Mouse (Mus musculus): Measurements from ENCODE around the gene Bcor. TPM values are rescaled to one million over a fixed set of nuclear protein-coding genes. Genes with fewer than 3 reads are reported as not detected.
A peak's percentile ranks its signal among the peaks of the same experiment; 100 is the strongest.

The Bcor gene
- total and polyA plus RNA-seq, 2 experiments = 2.8 to 5.6 TPM

DNA sequence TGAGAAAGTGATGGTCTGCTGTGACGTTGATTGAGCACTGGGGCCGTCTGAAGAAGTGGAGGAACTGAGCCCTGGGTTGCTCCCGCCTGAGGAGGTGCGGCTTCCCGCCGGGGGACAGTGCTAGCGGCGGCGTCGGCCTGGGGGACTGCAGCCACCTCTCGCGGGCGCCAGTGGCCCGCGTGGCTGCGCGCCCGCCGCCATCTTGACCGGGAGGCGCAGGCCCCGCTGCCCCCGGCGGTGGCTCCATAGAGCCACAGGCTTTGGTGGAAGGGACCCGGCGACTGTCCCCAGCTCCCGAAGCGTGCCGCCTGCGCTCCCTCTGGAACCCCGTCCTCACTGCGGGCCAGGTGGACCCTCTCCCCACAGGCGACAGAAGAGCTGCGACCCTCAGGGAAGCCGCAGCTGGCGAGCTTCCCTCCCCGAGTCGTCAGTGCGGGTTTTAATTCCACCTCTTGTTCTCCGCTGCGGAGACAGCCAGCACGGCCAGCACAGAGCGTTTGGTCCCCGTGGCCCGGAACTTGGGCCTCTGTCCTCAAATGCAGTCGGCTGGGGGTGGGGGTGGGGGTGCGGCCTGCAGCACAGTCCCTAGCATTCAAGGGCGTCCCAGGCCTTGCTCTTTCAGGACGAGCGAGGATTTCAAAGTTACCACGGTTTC, 19.9 kb downstream of the Bcor start:
- 20% methylated on average over 51 of the region's 51 CpGs for WGBS
- no peaks in the 10 kb centered on the region for H3K27me3 ChIP-seq (ENCODE audit: control insufficient read depth, insufficient read depth, low read length)
- DNase-seq (ENCODE audit: extremely low read depth, low read depth, low spot score) = no peak

DNA sequence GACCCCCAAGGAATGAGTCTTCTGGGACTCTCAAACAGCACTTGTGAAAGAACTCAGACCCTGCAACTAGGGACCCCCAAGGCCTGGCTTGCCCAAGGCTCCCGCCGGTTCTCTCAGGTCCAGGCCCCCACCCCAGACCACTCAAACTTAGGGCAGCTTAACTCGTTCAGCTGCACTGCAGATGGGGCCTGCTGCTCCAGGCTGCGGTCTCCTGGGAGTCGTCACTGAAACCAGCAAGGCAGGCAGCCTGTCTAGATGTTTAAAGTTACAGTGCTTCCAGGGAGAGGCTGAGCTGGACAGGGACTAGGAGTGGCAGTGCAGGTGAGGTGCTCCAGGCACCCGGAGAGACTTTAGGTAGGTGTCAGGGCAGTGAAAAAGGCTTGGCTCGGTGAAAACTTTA, 21.9 kb downstream of the Bcor start:
- Histone ChIP-seq H3K36me3 (ENCODE audit: control insufficient read depth, insufficient read depth, low read length) (no peaks in the 10 kb centered on the region), H3K79me2 (ENCODE audit: control insufficient read depth, insufficient read depth, low read length) (no peaks in the 10 kb centered on the region), H3K9ac (ENCODE audit: low read depth, low read length) (no peak overlapping the region), H3K4me1 (ENCODE audit: control insufficient read depth, insufficient read depth, low read length) (peaks cover 4% of the 10 kb centered on the region), H3K4me3 (ENCODE audit: insufficient read depth, low read depth, low read length) (no peak overlapping the region), H3K27me3 (ENCODE audit: control insufficient read depth, insufficient read depth, low read length) (no peaks in the 10 kb centered on the region), H3K27ac (replicated peaks; ENCODE audit: insufficient read depth, low read depth, low read length) (no peak overlapping the region)
- no peak for DNase-seq (ENCODE audit: extremely low read depth, low read depth, low spot score)
- WGBS = 89% methylated on average over 7 of the region's 7 CpGs
- TF ChIP-seq POLR2A (IDR thresholded peaks at IDR 0.05; ENCODE audit: extremely low read depth, insufficient read depth, low read length) (no peak), CTCF (IDR thresholded peaks at IDR 0.05; ENCODE audit: low read depth, low read length) (no peak)

More for the DNA sequence above, 19.9 kb downstream of the Bcor start:
- Histone ChIP-seq H3K4me1 (ENCODE audit: control insufficient read depth, insufficient read depth, low read length) (peaks cover 2% of the 10 kb centered on the region; the same call in 1 of the 2 replicates), H3K36me3 (ENCODE audit: control insufficient read depth, insufficient read depth, low read length) (no peaks in the 10 kb centered on the region), H3K27ac (replicated peaks; ENCODE audit: insufficient read depth, low read depth, low read length) (no peak overlapping the region; the same call in 1 of the 2 replicates), H3K9ac (ENCODE audit: low read depth, low read length) (peak overlapping the region; percentile 90), H3K4me3 (ENCODE audit: insufficient read depth, low read depth, low read length) (peak overlapping the region; percentile 66), H3K79me2 (ENCODE audit: control insufficient read depth, insufficient read depth, low read length) (no peaks in the 10 kb centered on the region)
- no peak for TF ChIP-seq CTCF (IDR thresholded peaks at IDR 0.05; ENCODE audit: low read depth, low read length)
- TF ChIP-seq POLR2A (IDR thresholded peaks at IDR 0.05; ENCODE audit: extremely low read depth, insufficient read depth, low read length) = no peak

DNA sequence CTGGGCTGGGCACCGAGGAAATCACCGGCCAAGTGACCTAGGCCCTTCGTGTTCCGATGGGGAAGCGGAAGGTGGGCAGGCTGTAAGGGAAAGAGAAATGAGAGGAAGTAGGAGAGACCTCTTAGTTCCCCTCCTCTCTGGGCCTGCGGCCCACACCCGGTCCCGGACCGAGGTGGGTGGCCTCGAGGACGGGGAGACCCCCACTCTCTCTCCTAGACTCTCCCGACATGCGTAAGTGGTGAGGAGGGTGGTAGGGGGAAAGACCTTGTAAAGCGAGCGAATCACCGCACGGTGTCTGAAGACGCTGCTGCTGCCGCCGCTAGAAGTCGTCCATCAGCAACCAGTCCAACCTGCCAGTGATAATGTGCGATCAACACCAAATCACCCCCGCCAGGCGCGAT, 23.0 kb downstream of the Bcor start:
- 40% methylated on average over 22 of the region's 25 CpGs for WGBS
- H3K36me3 ChIP-seq (ENCODE audit: control insufficient read depth, insufficient read depth, low read length) = no peaks in the 10 kb centered on the region
- H3K27me3 ChIP-seq (ENCODE audit: control insufficient read depth, insufficient read depth, low read length) = no peaks in the 10 kb centered on the region
- peaks cover 10% of the 10 kb centered on the region for H3K4me1 ChIP-seq (ENCODE audit: control insufficient read depth, insufficient read depth, low read length)
- peak overlapping the region; percentile 36 for H3K27ac ChIP-seq (replicated peaks; ENCODE audit: insufficient read depth, low read depth, low read length)
- peak overlapping the region; percentile 60; the same call in 1 of the 2 replicates for H3K9ac ChIP-seq (ENCODE audit: low read depth, low read length)
- DNase-seq (ENCODE audit: extremely low read depth, low read depth, low spot score) = no peak
- TF ChIP-seq CTCF (IDR thresholded peaks at IDR 0.05; ENCODE audit: low read depth, low read length) (no peak), POLR2A (IDR thresholded peaks at IDR 0.05; ENCODE audit: extremely low read depth, insufficient read depth, low read length) (no peak)
- peak overlapping the region; percentile 58 for H3K4me3 ChIP-seq (ENCODE audit: insufficient read depth, low read depth, low read length)
- H3K79me2 ChIP-seq (ENCODE audit: control insufficient read depth, insufficient read depth, low read length) = no peaks in the 10 kb centered on the region

DNA sequence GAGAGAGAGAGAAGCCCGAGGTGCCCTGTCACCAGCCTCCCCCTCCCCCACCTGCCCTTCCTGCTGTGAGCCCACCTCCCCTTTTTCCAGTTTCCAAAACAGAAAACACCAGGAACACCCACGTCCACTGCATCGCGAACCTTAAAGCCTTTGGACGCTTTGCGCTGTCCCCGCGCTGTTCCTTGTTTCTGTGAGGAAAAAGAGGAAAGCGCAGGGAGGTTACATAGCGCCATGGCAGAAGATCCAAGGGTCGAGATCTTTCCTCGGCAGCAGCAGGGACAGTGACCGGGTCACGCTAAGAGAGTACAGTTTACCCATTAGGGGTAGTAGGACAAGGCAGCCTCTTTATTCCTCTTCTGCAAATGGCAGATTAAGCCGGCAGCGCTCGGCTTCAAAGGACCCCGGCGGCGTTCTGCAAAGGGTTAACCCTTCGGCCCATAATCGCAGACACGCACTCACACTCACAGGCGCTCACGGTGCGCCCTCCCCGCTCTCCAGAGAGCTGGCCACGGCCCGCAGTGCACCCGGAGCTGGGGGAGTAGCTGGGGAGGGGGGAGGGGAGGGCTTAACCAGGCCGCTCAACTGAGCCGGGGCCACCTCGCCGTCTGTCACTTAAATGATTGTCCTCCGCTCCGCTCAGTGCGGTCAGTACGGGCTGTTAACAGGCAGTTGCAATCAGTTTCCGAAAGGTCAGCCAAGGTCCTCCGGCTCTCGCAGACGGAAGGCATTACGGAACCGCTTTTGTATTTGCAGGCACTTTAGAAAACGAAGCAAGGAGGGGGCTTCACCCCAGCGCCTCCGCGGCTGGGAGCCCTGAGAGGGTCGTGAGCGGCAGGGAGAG, 23.7 kb downstream of the Bcor start:
- Histone ChIP-seq H3K36me3 (ENCODE audit: control insufficient read depth, insufficient read depth, low read length) (no peaks in the 10 kb centered on the region), H3K27ac (replicated peaks; ENCODE audit: insufficient read depth, low read depth, low read length) (peak overlapping the region; percentile 57), H3K4me3 (ENCODE audit: insufficient read depth, low read depth, low read length) (peak overlapping the region; percentile 58), H3K79me2 (ENCODE audit: control insufficient read depth, insufficient read depth, low read length) (no peaks in the 10 kb centered on the region), H3K4me1 (ENCODE audit: control insufficient read depth, insufficient read depth, low read length) (peaks cover 11% of the 10 kb centered on the region), H3K9ac (ENCODE audit: low read depth, low read length) (peak overlapping the region; percentile 62), H3K27me3 (ENCODE audit: control insufficient read depth, insufficient read depth, low read length) (no peaks in the 10 kb centered on the region)
- TF ChIP-seq POLR2A (IDR thresholded peaks at IDR 0.05; ENCODE audit: extremely low read depth, insufficient read depth, low read length) (no peak), CTCF (IDR thresholded peaks at IDR 0.05; ENCODE audit: low read depth, low read length) (no peak)
- under 1% methylated on average over 44 of the region's 50 CpGs for WGBS
- peak; percentile 81 for DNase-seq (ENCODE audit: extremely low read depth, low read depth, low spot score)

DNA sequence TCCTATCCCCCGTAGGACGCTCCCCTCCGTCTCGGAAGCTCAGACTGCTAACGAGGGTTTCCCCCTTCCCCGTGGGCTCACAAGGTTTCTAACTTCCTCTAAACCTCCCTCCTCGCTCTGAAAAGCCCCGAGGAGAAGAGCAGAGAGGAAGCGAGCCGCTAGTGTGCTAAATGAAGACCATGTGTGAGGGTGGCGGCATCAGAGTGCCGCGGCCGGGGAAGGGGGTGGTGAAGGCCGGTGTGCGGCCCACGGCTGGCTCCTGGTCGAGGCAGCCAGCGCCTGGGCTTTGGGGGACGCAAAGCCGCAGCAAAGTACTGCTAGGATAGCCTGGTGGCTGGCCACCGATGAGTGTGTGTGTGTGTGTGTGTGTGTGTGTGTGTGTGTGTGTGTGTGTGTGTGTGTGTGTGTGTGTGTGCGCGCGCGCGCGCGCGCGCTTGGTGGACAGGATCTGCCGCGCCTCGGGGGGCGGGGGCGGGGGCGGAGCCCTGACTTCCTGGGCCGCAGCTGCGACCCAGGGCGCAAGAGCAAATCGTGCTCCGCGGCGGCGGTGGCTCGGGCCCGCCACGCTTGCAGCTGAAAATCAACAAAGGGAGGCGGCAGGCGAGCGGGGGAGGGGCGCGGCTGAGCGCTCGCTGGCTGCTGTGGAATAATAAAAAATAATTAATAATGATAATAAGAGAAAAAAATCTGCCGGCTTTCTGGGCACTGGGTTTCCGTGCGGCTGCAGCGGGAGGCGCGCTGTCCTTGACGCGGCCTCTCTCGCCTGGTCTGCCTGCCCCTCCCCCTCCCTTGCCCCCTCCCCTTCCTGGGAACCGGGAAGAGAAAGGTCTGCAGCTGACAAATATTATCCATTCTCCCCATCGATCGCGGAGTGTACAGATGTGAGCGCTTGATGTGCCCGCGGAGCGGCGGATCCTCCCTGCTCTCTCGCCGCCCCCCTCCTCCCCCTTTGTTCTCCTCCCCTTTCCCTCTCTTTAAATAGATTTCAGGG, 24.7 kb downstream of the Bcor start:
- peak; percentile 68 for DNase-seq (ENCODE audit: extremely low read depth, low read depth, low spot score)
- H3K27me3 ChIP-seq (ENCODE audit: control insufficient read depth, insufficient read depth, low read length) = no peaks in the 10 kb centered on the region
- H3K4me1 ChIP-seq (ENCODE audit: control insufficient read depth, insufficient read depth, low read length) = peaks cover 10% of the 10 kb centered on the region
- no peaks in the 10 kb centered on the region for H3K36me3 ChIP-seq (ENCODE audit: control insufficient read depth, insufficient read depth, low read length)
- WGBS = 1% methylated on average over 50 of the region's 75 CpGs
- peak overlapping the region; percentile 54; the same call in 1 of the 2 replicates for H3K4me3 ChIP-seq (ENCODE audit: insufficient read depth, low read depth, low read length)
- H3K27ac ChIP-seq (replicated peaks; ENCODE audit: insufficient read depth, low read depth, low read length) = peak overlapping the region; percentile 63
- TF ChIP-seq POLR2A (IDR thresholded peaks at IDR 0.05; ENCODE audit: extremely low read depth, insufficient read depth, low read length) (no peak), CTCF (IDR thresholded peaks at IDR 0.05; ENCODE audit: low read depth, low read length) (no peak)
- no peaks in the 10 kb centered on the region for H3K79me2 ChIP-seq (ENCODE audit: control insufficient read depth, insufficient read depth, low read length)
- peak overlapping the region; percentile 68 for H3K9ac ChIP-seq (ENCODE audit: low read depth, low read length)

Measured in liver, adult 2 months (tissue).